Mouse (Mus musculus): Measurements from ENCODE around the gene Rnf186. TPM values are rescaled to one million over a fixed set of nuclear protein-coding genes. Genes with fewer than 3 reads are reported as not detected.
A peak's percentile ranks its signal among the peaks of the same experiment; 100 is the strongest.
"Not testable (repeated sequence)": the region's sequence is repeated elsewhere in the genome, so short reads cannot be mapped to it uniquely, and the experiment has no call there.

Gene Rnf186
- total RNA-seq, 2 experiments from 2014 or later: not detected

DNA sequence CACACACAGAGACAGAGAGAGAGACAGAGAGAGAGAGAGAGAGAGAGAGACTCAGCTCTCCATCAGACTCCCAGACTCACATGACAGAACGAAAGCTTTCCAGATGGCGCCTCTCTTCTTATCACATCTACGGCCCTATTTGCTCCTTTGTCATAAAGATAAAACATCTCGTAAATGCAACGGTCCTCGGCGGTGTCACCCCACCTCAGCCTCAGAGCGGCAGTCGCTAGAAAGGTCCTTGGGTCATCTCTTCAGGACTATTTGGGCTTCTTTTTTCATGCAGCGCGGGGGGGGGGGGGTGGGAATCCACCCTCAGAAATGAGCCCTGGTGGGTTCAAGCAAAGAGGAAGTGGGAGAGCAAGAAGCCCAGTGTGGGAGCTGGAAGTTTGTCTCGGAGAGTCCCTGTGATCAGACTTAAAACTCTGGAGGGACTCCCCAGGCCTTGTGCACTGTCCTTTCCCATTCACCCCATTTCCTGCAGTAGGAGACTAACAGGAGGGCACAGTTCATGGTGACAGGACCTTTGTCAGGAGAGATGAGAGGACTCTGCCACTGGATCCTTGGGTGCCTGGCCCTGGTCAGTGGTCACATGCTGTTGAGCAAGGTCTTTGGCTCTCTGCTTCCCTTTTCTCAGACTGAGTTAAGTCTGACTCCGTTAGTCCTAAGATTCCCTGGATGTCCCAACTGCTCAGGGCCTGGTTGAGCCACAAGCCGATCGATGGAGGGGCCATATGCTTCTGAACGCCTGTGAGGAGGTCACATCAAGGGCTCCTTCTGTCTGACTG is 2.1 kb downstream of the Rnf186 start:
- DNase-seq (ENCODE audit: low spot score in 2 of 2): no peak
- intact Hi-C loops (cut with DNase I): no loop called here

DNA sequence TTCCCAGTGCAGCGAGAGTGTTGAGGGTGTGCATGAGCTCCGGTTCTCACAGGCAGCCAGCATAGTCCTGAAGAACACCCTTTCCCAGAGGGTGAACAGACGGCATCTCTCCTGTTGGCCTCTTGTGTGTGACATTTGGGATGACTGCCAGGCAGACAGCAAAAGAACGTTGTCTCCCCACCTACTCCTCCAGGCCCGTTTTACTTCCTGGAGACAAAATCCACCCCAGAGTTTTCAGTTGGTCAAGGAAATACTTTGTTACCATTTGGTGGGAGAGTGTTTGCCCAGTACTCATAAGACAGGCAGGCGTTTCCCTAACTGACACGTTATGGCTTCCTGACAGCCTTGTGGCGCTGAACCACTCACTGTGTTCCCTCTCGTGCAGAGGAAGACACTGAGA is 2.8 kb downstream of the Rnf186 start:
- DNase-seq (ENCODE audit: low spot score in 2 of 2): no peak
- intact Hi-C loops (cut with DNase I): no loop called here

DNA sequence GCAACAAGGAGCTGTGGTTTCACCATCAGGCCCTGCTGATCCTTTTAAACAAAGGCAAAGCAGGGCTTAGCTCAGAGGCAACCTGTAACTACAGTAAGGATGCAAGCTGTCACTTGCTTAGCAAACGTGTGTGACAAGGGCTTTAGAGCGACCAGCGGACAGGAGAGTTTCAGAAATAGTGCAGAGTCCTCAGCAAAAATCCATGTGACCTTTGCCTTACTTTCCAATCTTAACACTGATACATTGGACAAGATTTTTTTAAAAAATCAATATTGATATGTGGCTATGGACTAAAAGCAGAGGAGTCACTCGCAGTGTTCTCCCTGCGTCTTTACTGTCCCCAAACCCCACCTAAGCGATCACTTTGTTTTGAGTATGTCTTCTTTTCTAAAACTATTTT is 4.5 kb downstream of the Rnf186 start:
- intact Hi-C loops (cut with DNase I): no loop called here
- DNase-seq (ENCODE audit: low spot score in 2 of 2): no peak

DNA sequence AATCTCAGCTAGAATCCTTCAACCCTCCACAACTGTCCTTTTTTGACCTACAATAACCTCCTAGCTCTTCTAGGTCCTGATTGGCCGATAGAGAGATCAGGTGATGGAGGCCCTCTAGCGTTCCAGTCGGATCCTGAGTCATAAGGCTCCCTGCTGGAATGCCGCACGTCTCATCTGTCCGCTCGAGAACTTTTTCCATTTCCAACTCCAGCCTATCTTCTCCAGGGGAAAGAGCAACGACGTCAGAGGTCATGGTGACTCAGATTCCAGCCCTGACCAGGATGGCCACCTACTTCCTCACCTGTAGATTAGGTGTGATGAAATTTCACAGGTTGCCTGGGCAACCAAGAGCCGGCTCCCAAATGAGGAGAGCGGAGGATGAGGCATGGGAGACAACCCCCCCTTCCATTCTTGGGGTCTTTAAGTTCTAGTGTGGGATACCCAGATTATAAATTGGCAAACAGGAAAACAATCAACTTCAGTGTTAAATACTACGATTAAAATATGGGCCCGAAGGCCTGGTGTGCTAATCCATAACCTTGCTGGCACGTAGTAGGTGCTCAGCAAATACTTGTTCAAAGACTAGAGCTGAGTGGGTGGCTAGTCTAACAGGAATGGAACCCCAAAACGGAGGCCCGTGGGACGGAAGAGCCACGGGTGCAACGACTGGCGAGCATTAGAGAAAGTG is 5.4 kb downstream of the Rnf186 start:
- intact Hi-C loops (cut with DNase I): no loop called here
- peak; percentile 35 to 62 for DNase-seq (ENCODE audit: low spot score in 2 of 2)

DNA sequence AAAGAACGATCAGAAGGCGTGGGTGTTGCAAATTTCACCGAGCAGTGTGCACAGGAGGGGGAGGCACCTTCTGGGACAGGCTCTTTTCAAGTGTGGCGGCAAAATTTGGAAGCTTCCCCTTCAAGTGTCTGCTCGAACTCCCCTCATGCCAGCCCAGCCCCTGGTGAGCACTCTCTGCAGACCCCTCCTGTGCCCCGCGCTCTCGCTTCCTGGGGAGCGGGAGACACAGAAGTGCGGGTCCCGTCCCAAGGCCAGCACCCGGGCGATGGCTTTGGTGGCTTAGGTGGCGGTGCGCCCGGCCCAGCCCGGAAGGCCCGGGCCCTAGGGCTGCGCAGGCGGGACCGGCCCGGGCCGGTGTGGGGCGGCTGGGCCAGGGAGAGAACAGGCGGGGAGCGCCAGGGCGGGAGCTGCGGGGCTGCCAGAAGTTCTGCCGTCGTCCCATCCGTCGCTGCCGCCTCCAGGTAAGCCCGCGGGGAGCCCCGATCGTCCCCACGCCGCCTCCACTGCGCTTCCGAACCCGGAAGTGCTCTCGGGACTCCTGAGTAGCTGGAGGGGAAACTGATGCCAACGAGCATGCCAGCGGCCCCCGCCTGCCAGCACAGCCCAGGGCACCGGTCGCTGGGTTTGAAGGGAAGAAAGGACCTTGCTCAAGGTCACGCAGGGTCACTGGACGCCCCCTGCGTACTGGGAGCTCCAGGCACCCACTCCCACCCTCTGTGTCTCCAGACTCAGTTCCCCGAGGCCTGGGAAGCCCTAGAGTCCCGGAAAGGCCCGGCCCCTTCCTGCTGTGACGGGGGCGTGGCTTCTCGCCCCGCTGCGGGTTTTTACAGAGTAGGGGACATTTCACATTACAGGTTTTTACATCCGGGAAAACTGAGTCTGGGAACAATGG is 6.2 kb downstream of the Rnf186 start, which contains the start of gene Tmco4:
Tmco4 (plus strand) TSS at position 62 of the 892 bp plus-strand sequence.
- intact Hi-C loops (cut with DNase I): no loop called here
- DNase-seq (ENCODE audit: low spot score in 2 of 2): peak; percentile 49 to 71

DNA sequence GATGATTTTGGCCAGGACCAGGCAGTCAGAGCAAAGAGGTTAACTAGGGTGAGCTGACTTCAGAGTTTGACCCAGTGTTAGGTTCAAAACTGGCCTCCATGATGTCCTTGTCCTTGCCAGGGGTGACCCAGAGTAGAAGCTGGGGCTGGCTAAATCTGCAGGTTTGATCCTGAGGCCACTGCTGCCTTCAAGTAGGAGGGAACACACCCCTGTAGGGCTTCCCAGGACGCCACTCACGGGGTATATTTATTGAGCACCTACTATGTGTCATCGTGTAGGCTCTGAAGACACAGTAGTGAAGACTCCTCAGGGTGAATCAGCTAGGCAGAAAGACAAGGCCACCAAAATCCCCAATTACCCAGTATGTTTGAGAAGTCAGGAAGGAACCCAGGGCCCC is 6.8 kb downstream of the Rnf186 start:
- intact Hi-C loops (cut with DNase I): no loop called here
- no peak for DNase-seq (ENCODE audit: low spot score in 2 of 2)

DNA sequence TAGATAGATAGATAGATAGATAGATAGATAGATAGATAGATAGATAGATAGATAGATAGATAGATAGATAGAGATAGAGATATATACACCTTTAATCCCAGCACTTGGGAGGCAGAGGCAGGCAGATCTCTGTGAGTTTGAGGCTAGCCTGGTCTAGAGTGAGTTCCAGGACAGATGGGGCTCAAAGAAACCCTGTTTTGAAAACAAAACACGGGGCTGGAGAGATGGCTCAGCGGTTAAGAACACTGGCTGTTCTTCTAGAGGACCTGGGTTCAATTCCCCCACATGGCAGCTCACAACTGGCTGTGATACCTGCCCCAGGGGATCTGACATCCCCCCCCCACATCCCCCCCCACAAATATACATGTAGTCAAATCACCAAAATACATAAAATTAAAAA is 7.6 kb downstream of the Rnf186 start:
- intact Hi-C loops (cut with DNase I); DNase-seq (ENCODE audit: low spot score in 2 of 2): not testable (repeated sequence)

DNA sequence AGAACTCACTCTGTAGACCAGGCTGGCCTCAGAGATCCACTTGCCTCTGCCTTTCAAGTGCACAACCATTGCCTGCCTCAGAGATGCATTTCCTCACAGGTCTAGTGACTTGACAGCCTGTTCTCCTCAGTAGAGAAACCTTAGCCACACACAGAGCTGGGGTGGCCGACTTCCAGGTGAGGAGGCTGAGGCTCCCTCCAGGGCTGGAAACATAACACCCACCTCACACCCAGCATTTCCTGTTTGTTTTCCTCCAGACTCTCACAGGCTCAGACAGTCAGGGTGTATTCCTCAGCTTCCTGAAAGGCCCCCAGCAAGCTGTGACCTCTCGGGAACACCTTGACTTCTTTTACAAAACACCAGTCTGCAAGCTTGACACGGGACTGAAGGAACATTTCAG is 8.3 kb downstream of the Rnf186 start:
- no peak for DNase-seq (ENCODE audit: low spot score in 2 of 2)
- intact Hi-C loops (cut with DNase I): no loop called here

DNA sequence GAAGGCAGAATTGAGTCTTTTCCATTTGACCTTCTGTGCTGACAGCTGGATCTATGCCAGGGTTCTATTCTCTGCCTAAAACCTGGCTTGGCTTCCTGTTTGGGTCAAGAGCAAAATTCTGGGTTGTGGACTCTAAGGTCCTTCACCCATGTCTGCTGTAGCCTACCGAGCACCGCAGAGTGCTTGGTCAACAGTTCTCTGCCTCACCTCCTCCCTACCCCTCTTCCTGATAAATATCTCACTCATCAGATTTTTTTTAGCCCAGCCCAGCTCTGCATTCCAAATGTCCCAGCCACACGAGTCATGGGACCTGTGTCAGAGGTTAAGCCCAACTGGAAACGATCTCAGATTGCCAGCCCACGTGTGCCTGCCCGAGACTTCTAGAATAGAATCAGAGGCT is 9.1 kb downstream of the Rnf186 start:
- intact Hi-C loops (cut with DNase I): no loop called here
- no peak for DNase-seq (ENCODE audit: low spot score in 2 of 2)

DNA sequence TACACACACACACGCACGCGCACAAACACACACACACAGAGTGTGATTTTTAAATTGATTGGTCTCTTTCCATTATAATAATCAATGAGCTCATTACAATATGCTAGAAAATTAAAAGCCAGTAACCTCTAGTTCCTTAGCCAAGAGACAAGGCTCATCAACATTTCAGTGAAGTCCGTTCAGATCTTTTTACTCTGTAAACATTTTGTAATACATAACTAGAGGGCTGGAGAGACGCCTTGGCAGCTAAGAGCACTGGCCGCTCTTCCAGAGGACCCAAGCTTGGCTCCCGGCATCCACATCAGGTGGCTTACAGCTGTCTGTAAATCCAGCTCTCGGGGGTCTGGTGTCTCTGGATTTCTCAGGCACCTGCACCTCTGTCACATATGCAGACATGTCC is 13.1 kb downstream of the Rnf186 start:
- no peak for DNase-seq (ENCODE audit: low spot score in 2 of 2)
- intact Hi-C loops (cut with DNase I): no loop called here

DNA sequence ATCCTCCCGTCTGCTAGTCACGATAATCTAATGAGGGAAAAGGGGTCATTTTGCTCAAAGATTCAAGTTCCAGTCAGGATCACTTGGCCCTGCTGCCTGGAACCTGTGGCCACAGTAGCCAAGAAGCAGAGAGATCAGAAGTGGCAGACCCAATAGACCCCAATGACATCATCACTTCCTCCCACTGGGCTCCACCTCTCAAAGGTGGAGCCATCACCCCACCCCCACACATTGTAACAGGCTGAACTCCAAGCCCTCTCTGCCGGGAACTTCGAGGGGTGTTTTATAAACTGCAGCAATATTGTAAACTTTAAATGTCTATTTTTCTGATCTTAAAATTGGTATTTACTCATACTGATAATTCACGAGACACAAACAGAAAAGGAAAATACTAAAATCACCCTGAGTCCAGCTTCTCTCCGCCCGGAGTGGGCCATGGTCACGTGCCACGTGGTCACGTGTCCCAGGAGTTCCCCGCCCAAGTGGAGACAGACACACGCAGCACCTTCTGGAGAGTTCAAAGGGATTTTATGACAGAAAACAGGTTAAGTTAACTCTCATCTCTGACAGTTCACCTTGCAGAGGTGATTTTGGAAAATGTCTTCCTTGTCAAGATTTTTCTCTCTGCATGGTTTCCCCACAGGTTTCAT is 14.0 kb downstream of the Rnf186 start:
- intact Hi-C loops (cut with DNase I): no loop called here
- no peak for DNase-seq (ENCODE audit: low spot score in 2 of 2)

DNA sequence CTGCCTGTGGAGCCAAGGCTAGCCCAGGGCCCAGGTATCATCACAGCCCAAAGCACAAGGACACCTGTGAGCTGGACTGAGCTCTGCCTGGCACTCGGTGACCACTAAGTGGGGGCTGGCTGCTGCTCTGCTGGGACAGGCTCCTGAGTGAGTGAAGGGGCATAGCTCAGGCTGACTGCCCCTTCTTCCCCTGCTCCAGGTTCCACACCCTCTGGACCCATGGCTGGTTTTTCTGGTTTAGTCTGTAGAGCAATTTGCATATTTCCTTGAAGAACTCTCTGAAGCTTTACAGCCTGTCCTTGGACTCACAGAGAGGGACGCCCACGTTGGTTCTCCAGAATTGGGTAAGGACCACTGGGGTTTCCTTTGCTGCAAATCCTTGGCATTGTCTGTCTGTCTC is 16.5 kb downstream of the Rnf186 start:
- no peak for DNase-seq (ENCODE audit: low spot score in 2 of 2)
- intact Hi-C loops (cut with DNase I): no loop called here

DNA sequence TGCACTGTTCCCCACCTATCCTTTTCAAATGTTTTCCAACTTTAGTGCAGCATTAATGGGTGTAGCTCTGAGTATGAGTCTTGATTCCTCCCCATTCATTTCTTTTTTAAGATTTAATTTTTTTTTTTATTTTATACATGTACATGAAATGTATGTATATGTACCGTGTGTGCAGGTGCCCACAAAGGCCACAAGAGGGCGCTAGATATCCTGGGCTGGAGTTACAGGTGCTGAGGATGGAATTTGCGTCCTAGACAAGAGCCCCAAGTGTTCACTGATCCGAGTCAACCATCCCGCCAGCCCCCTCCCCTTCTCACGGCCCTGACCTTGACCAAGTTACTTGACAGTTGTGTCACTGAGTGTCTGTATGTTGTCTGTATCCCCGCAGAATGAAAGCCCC is 17.8 kb downstream of the Rnf186 start:
- intact Hi-C loops (cut with DNase I): no loop called here
- DNase-seq (ENCODE audit: low spot score in 2 of 2): no peak

DNA sequence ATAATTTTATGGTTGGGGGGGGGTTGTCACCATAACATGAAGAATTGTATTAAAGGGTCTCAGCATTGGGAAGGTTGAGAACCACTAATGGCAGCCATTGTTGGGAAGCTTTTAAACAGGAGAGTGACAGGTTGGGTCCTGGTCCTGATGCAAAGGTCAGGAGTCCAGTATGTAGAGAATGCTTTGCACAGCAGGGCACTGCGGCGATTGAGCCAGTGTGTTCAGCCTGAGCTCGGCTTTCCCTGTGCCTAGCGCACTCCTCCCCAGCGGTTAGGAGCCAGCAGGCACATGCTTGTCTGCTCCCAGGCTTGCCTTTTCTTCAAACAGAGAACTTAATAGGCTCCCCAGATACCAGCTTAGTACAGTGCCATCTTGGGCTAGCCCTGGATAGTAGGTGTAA is 19.4 kb downstream of the Rnf186 start:
- intact Hi-C loops (cut with DNase I): no loop called here

DNA sequence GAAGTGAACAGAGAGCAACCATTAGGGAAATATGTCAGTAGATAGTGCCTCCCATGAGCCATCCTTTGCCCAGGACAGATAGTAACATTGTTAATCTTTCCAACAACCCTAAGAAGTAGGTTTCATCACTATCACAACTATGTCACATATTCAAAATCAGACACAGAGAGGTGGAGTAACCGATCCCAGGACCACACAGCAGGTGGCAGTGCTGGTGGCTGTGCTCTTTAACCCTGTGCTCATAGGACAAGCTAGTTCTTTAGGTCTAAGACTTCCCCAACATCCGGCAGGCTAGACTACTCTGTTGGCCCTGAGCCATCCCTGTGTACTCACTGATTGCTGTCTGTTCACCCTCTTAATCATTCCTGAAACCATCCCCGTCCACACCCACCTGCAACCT is 27.5 kb downstream of the Rnf186 start:
- DNase-seq (ENCODE audit: low spot score in 2 of 2): no peak
- intact Hi-C loops (cut with DNase I): no loop called here

More for the DNA sequence above, 19.4 kb downstream of the Rnf186 start:
- no peak for DNase-seq (ENCODE audit: low spot score in 2 of 2)

DNA sequence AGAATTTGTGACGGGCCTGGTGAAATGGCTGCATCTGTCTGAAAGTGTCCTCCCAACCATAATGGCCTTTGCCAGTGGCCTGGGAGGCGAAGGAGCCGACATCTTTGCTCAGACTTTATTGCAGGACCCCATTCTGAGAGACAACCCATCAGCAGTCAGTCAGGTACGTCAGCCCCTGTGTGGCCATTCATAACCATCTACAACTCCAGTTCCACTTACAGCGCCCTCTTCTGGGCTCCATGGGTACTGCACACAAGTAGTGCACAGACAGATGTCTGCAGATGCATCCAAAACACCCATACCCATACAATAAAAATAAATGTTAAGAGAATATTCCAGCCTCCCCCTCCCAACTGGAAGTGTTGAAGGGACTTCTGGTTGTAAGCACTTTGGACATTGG is 29.5 kb downstream of the Rnf186 start:
- intact Hi-C loops (cut with DNase I): no loop called here
- DNase-seq (ENCODE audit: low spot score in 2 of 2): no peak

DNA sequence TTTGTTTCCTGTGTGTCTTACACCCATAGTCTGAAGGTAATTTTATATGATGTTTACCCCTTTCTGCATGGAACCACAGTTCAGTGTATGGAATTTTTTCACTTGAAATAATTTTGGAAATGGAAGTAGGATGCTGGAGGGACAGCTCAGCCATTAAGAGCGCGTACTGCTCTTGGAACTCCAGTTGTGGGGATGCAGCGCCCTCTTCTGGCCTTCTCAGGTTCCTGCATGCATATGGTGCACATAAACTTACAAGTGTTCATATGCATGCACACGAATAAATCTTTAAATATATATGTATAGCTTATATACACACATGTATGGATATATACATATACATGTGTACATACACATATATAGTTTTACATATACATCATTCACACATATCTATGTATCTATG is 30.2 kb downstream of the Rnf186 start:
- intact Hi-C loops (cut with DNase I): no loop called here
- no peak for DNase-seq (ENCODE audit: low spot score in 2 of 2)

DNA sequence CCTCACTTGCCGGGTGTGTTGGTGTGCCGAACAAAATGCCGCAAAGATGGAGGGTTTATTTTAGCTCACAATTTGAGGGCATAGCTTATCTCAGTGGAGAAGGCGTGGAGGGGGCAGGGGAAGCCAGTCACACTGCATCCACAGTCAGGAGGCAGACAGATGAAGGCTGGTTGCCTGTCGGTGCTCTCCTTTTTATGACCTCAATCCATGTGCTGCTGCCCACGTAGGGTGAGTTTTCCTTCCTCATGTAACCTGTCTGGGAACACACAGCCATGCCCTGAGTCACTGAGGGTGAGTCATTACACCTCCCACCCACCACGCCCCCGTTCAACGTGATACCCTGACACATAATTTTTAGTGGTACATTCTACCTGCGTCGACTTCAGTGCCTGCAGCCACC is 31.7 kb downstream of the Rnf186 start:
- peak in 1 of 2 experiments; percentile 35 for DNase-seq (ENCODE audit: low spot score in 2 of 2)
- intact Hi-C loops (cut with DNase I): no loop called here

DNA sequence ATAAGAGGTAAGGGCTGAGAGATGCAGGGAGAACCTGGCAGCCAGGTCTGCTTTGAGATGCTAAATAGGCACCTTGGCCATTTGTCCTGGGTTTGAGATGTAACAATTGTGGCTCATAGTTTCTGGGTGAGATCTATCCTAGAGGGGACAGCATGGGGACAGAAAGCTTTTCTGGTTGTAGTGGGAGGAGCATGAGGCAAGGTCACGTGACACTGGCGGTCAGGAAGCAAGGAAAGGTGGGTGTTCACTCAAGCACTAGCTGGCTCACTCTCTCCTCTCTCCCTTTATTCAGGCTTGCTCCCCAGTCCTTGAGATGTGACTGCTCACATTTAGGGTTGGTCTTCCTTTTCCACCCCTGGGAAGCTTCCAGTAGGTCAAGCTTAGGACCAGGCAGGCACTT is 34.1 kb downstream of the Rnf186 start:
- no peak for DNase-seq (ENCODE audit: low spot score in 2 of 2)
- intact Hi-C loops (cut with DNase I): loop anchor here (5.0 kb wide), 1 partner anchor 79 kb away; no protein-coding TSS in a partner anchor

Measured in left cerebral cortex, postnatal 14 days (tissue).